Mouse (Mus musculus) MEL (cell line): ENCODE measurements around the gene Trhr2. TPM values are rescaled to one million over a fixed set of nuclear protein-coding genes. Genes with fewer than 3 reads are reported as not detected.

Experiments
- DNase-seq: peaks from one replicate; pipeline ENCODE4 v3.0.0; 2011; ENCODE audit warnings: low read depth, low spot score
- H3K27ac ChIP-seq: 2 replicates; pipeline ENCODE4 v1.5.1; 2012; ENCODE audit warnings: low read depth, mild to moderate bottlenecking, control low read depth, low read length, moderate library complexity; ENCODE audit not compliant: control insufficient read depth
- H3K27me3 ChIP-seq, 2 experiments: fragments of 150-350 bp in 1 of 2; sonication (generic) in 1 of 2; 2 replicates each; pipeline ENCODE4 v1.6.1; 2012; ENCODE audit warnings: low read length in 2 of 2, mild to moderate bottlenecking in 2 of 2, improper control_type of control experiment in 1 of 2, moderate library complexity in 1 of 2; ENCODE audit not compliant: insufficient read depth in 2 of 2, control insufficient read depth in 1 of 2
- H3K36me3 ChIP-seq, 2 experiments: 2 replicates each; pipeline ENCODE4 v1.6.1; 2012 to 2014; ENCODE audit warnings: low read length in 2 of 2, improper control_type of control experiment in 1 of 2, inconsistent platforms in 1 of 2, mild to moderate bottlenecking in 1 of 2; ENCODE audit not compliant: insufficient read depth in 2 of 2, control insufficient read depth in 1 of 2
- H3K4me1 ChIP-seq, 2 experiments: fragments of 150-350 bp in 1 of 2; sonication (generic) in 1 of 2; 2 replicates each; pipeline ENCODE4 v1.6.1; 2012; ENCODE audit warnings: low read length in 2 of 2, improper control_type of control experiment in 1 of 2, mild to moderate bottlenecking in 1 of 2; ENCODE audit not compliant: insufficient read depth in 2 of 2, control insufficient read depth in 1 of 2
- H3K4me3 ChIP-seq, 2 experiments: fragments of 150-350 bp in 1 of 2; sonication (generic) in 1 of 2; 2 replicates each; pipeline ENCODE4 v1.5.1; 2012; ENCODE audit warnings: low read depth in 2 of 2, low read length in 2 of 2, mild to moderate bottlenecking in 2 of 2, moderate library complexity in 2 of 2, control low read depth in 1 of 2, improper control_type of control experiment in 1 of 2; ENCODE audit not compliant: control insufficient read depth in 1 of 2, insufficient read depth in 1 of 2
- H3K79me2 ChIP-seq: 2 replicates; pipeline ENCODE4 v1.6.1; 2012; ENCODE audit warnings: mild to moderate bottlenecking, low read length, moderate library complexity; ENCODE audit not compliant: control insufficient read depth, poor library complexity, insufficient read depth
- H3K9ac ChIP-seq: 2 replicates; pipeline ENCODE4 v1.6.1; 2012; ENCODE audit warnings: low read depth, mild to moderate bottlenecking, control low read depth, low read length, moderate library complexity; ENCODE audit not compliant: control insufficient read depth, poor library complexity, severe bottlenecking
- H3K9me3 ChIP-seq: fragments of 150-350 bp; sonication (generic); replicated peaks from 2 replicates; pipeline ENCODE4 v1.6.1; 2012; ENCODE audit warnings: mild to moderate bottlenecking, low read length, improper control_type of control experiment, moderate library complexity; ENCODE audit not compliant: insufficient read depth
- CHD1 ChIP-seq: IDR thresholded peaks from 2 replicates; pipeline ENCODE4 v1.6.1; 2012; ENCODE audit warnings: low read depth, mild to moderate bottlenecking, inconsistent platforms, low read length, improper control_type of control experiment
- E2F4 ChIP-seq: IDR thresholded peaks from 2 replicates; pipeline ENCODE4 v1.6.1; 2011; ENCODE audit warnings: low read depth, low read length, improper control_type of control experiment, borderline replicate concordance
- ELF1 ChIP-seq: IDR thresholded peaks from 2 replicates; pipeline ENCODE4 v1.6.1; 2014; ENCODE audit warnings: low read depth, mild to moderate bottlenecking, inconsistent platforms, low read length, improper control_type of control experiment, moderate library complexity
- EP300 ChIP-seq, 2 experiments: IDR thresholded peaks; 2 replicates each; pipeline ENCODE4 v1.6.1; 2011; ENCODE audit warnings: improper control_type of control experiment in 2 of 2, low read length in 2 of 2, low read depth in 1 of 2, mild to moderate bottlenecking in 1 of 2
- ETS1 ChIP-seq: IDR thresholded peaks from 2 replicates; pipeline ENCODE4 v1.6.1; 2012; ENCODE audit warnings: low read depth, mild to moderate bottlenecking, inconsistent platforms, low read length, improper control_type of control experiment, moderate library complexity
- GATA1 ChIP-seq: IDR thresholded peaks from 2 replicates; pipeline ENCODE4 v1.6.1; 2011; ENCODE audit warnings: low read depth, low read length, improper control_type of control experiment
- KAT2A ChIP-seq: conservative IDR thresholded peaks from 2 replicates; pipeline ENCODE4 v1.6.1; 2012; ENCODE audit warnings: low read depth, low read length, improper control_type of control experiment, inconsistent platforms
- MAFK ChIP-seq: IDR thresholded peaks from 2 replicates; pipeline ENCODE4 v1.6.1; 2011; ENCODE audit warnings: low read depth, mild to moderate bottlenecking, low read length, improper control_type of control experiment, borderline replicate concordance
- MAX ChIP-seq: IDR thresholded peaks from 2 replicates; pipeline ENCODE4 v1.6.1; 2011; ENCODE audit warnings: low read length, improper control_type of control experiment
- MYB ChIP-seq: IDR thresholded peaks from 2 replicates; pipeline ENCODE4 v1.6.1; 2011; ENCODE audit warnings: mild to moderate bottlenecking, low read depth, low read length, improper control_type of control experiment
- NELFE ChIP-seq: IDR thresholded peaks from 2 replicates; pipeline ENCODE4 v1.6.1; 2011; ENCODE audit warnings: low read depth, low read length, improper control_type of control experiment
- NRF1 ChIP-seq: IDR thresholded peaks from 2 replicates; pipeline ENCODE4 v1.6.1; 2014; ENCODE audit warnings: low read depth, mild to moderate bottlenecking, inconsistent platforms, low read length, improper control_type of control experiment, moderate library complexity; ENCODE audit not compliant: poor library complexity, insufficient read depth, severe bottlenecking
- POLR2A ChIP-seq, 2 experiments: IDR thresholded peaks; 2 replicates each; pipeline ENCODE4 v1.6.1; 2011 to 2012; ENCODE audit warnings: low read length in 2 of 2, mild to moderate bottlenecking in 2 of 2, control low read depth in 1 of 2, improper control_type of control experiment in 1 of 2, low read depth in 1 of 2, moderate library complexity in 1 of 2; ENCODE audit not compliant: control insufficient read depth in 1 of 2, insufficient read depth in 1 of 2, poor library complexity in 1 of 2
- POLR2AphosphoS2 ChIP-seq: IDR thresholded peaks from 2 replicates; pipeline ENCODE4 v1.6.1; 2011; ENCODE audit warnings: low read length, improper control_type of control experiment
- POLR2AphosphoS5 ChIP-seq: IDR thresholded peaks from 2 replicates; pipeline ENCODE4 v1.6.1; 2012; ENCODE audit warnings: low read depth, borderline replicate concordance, mild to moderate bottlenecking, inconsistent platforms, low read length, moderate library complexity, mixed read lengths
- RAD21 ChIP-seq: IDR thresholded peaks from 2 replicates; pipeline ENCODE4 v1.6.1; 2011; ENCODE audit warnings: mild to moderate bottlenecking, low read depth, low read length, improper control_type of control experiment
- RCOR1 ChIP-seq: IDR thresholded peaks from 2 replicates; pipeline ENCODE4 v1.6.1; 2012; ENCODE audit warnings: low read depth, mild to moderate bottlenecking, inconsistent platforms, low read length, improper control_type of control experiment
- SIN3A ChIP-seq: IDR thresholded peaks from 2 replicates; pipeline ENCODE4 v1.6.1; 2012; ENCODE audit warnings: low read length, improper control_type of control experiment, inconsistent platforms
- TAL1 ChIP-seq: IDR thresholded peaks from 2 replicates; pipeline ENCODE4 v1.6.1; 2012; ENCODE audit warnings: mild to moderate bottlenecking, inconsistent platforms, low read length, moderate library complexity, mixed read lengths
- TCF12 ChIP-seq: IDR thresholded peaks from 2 replicates; pipeline ENCODE4 v1.6.1; 2014; ENCODE audit warnings: low read depth, mild to moderate bottlenecking, inconsistent platforms, low read length, improper control_type of control experiment, moderate library complexity
- USF1 ChIP-seq: IDR thresholded peaks from 2 replicates; pipeline ENCODE4 v1.6.1; 2014; ENCODE audit warnings: low read depth, mild to moderate bottlenecking, inconsistent platforms, low read length, improper control_type of control experiment, moderate library complexity
- USF2 ChIP-seq, 2 experiments: IDR thresholded peaks; 2 replicates each; pipeline ENCODE4 v1.6.1; 2011 to 2012; ENCODE audit warnings: improper control_type of control experiment in 2 of 2, low read length in 2 of 2, borderline replicate concordance in 1 of 2, inconsistent platforms in 1 of 2, low read depth in 1 of 2, mild to moderate bottlenecking in 1 of 2; ENCODE audit not compliant: insufficient read depth in 1 of 2
- ZC3H11A ChIP-seq: IDR thresholded peaks from 2 replicates; pipeline ENCODE4 v1.6.1; 2012; ENCODE audit warnings: low read depth, mild to moderate bottlenecking, inconsistent platforms, low read length, improper control_type of control experiment
- ZKSCAN1 ChIP-seq: IDR thresholded peaks from 2 replicates; pipeline ENCODE4 v1.6.1; 2012; ENCODE audit warnings: low read depth, mild to moderate bottlenecking, inconsistent platforms, low read length, improper control_type of control experiment, moderate library complexity
- ZMIZ1 ChIP-seq: IDR thresholded peaks from 2 replicates; pipeline ENCODE4 v1.6.1; 2012; ENCODE audit warnings: low read depth, mild to moderate bottlenecking, inconsistent platforms, low read length, improper control_type of control experiment, moderate library complexity
- ZNF384 ChIP-seq: IDR thresholded peaks from 2 replicates; pipeline ENCODE4 v1.6.1; 2012; ENCODE audit warnings: low read depth, mild to moderate bottlenecking, inconsistent platforms, low read length, improper control_type of control experiment
- polyA plus RNA-seq, 2 experiments: library from polyadenylated mRNA; stranded (reverse) in 1 of 2; unstranded in 1 of 2; fragments of >175 nt in 1 of 2; fragments of >200 nt in 1 of 2; gene quantifications; 2 replicates each; pipeline versions ENCODE4 v1.2.1 to v1.2.4; 2012; ENCODE audit warnings: low replicate concordance in 2 of 2, low read depth in 1 of 2; ENCODE audit not compliant: insufficient read length in 2 of 2, insufficient read depth in 1 of 2, missing spikeins in 1 of 2
- total RNA-seq: library from RNA; depleted of rRNA; stranded (reverse); fragments of 300-350 nt; gene quantifications from 2 replicates; pipeline ENCODE4 v1.2.3, GENCODE M21; 2012; rRNA removed

Gene Trhr2
- total RNA-seq (0.12 TPM in 1 of 2 replicates, not detected in the other), polyA plus RNA-seq (under 1 TPM in 1 of 2 experiments, not detected in 1; 0.07 TPM)

DNA sequence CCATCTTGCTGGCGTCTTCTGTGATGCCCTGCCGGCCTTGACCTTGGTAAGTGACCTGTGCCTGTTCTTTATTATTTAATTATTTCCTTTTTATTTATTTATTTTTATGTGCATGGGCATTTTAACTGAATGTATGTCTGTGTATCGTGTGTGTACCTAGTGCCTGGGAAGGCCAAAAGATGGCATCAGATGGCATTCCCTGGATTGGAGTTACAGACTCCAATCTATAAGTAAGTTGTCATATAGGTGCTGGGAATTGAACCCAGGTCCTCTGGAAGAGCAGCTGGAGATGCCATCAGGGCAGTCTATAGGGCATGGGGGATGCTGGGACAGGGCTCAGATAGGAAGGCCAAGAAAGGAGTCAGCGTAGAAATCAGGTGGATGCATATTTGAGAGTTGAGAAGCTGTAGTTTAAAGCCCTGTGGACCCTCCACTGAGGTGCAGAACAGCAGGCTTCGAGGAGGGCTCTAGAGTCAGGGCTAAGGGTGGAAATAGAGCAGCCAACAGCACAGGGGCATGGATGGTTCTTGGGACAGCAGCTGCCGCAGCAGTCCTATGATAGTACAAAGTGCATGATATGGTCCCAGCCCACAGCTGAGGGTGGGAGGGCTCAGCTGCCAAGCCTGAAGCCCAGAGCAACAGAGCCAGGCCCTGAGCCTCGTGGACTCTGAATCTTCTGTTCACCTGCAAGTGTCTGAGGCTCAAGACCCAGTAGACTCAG, at the start of gene Trhr2:
Gene Trhr2, minus strand, starts transcription at position 51 of the 721 bp plus-strand sequence.
- DNase-seq, result no peak
- Histone ChIP-seq H3K79me2 (no peaks in the 10 kb centered on the region), H3K27ac (no peak within 1 kb of the TSS)
- TF ChIP-seq E2F4 (no peak), POLR2A (IDR thresholded peaks at IDR 0.05; ENCODE audit: control insufficient read depth in 1 of 2, insufficient read depth in 1 of 2, low read depth in 1 of 2, low read length in 2 of 2, poor library complexity in 1 of 2) (no peak), POLR2AphosphoS5 (no peak), ETS1 (no peak), ZKSCAN1 (no peak), ZC3H11A (no peak), TAL1 (no peak), MYB (no peak), RCOR1 (no peak), GATA1 (no peak), KAT2A (no peak), MAFK (no peak), ZNF384 (no peak), USF2 (IDR thresholded peaks at IDR 0.05; ENCODE audit: borderline replicate concordance in 1 of 2, insufficient read depth in 1 of 2, low read depth in 1 of 2, low read length in 2 of 2) (no peak)
- TF ChIP-seq, all 39 proteins: peak for 0
- peaks cover 0 to 3% of the 10 kb centered on the region in 2 experiments; a peak in 2 of 4 replicates for H3K36me3 ChIP-seq
- no peak within 1 kb of the TSS for H3K9ac ChIP-seq
- H3K4me1 ChIP-seq, result peaks cover 0 to 7% of the 10 kb centered on the region in 2 experiments; a peak in 2 of 4 replicates
- H3K4me3 ChIP-seq, result no peak within 1 kb of the TSS
- no peaks in the 10 kb centered on the region for H3K9me3 ChIP-seq
- no peaks in the 10 kb centered on the region for H3K27me3 ChIP-seq

DNA sequence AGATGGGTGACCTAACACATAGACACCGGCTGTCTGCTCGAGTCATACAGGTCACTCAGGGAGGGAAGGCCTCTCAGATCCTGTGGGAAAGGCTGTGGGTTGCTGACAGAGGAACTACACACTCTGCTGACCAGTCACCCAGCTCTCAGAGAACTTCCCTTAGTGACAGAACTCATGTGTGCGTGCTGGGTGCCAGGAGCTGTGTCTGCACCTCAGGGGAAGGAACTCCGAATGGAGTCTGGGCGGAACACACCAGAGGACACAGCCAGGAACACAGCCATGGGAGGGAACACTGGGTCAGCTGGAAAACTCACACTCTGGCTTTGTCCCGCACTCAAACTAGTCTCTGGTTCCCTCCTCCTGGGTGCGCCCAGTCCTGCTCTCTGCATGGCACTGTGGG, 47.1 kb upstream of the Trhr2 start:
- Histone ChIP-seq H3K27ac (no peak overlapping the region), H3K4me1 (peaks cover 2 to 6% of the 10 kb centered on the region in 2 experiments), H3K4me3 (no peak overlapping the region), H3K36me3 (peaks cover 0 to 26% of the 10 kb centered on the region in 2 experiments; a peak in 3 of 4 replicates), H3K27me3 (no peaks in the 10 kb centered on the region), H3K9me3 (no peaks in the 10 kb centered on the region), H3K79me2 (no peaks in the 10 kb centered on the region), H3K9ac (no peak overlapping the region)
- no peak for TF ChIP-seq USF2 (IDR thresholded peaks at IDR 0.05; ENCODE audit: borderline replicate concordance in 1 of 2, insufficient read depth in 1 of 2, low read depth in 1 of 2, low read length in 2 of 2)
- no peak for TF ChIP-seq TCF12
- no peak for TF ChIP-seq ELF1
- TF ChIP-seq MAX, result no peak
- TF ChIP-seq ZMIZ1, result no peak
- TF ChIP-seq CHD1, result no peak
- TF ChIP-seq ETS1, result no peak
- TF ChIP-seq RAD21, result no peak
- TF ChIP-seq EP300 (IDR thresholded peaks at IDR 0.05; ENCODE audit: low read depth in 1 of 2, low read length in 2 of 2), result no peak
- TF ChIP-seq SIN3A, result no peak
- no peak for TF ChIP-seq NRF1
- no peak for TF ChIP-seq USF1
- TF ChIP-seq ZNF384, result no peak
- TF ChIP-seq NELFE, result no peak
- TF ChIP-seq POLR2AphosphoS2, result no peak
- TF ChIP-seq POLR2AphosphoS5, result no peak
- DNase-seq, result no peak
